Mouse (Mus musculus) olfactory bulb, adult 2 months (tissue): ENCODE measurements around the gene Gm36864. TPM values are rescaled to one million over a fixed set of nuclear protein-coding genes. Genes with fewer than 3 reads are reported as not detected.

ENCODE experiments used
- H3K27ac ChIP-seq: fragments of 200-500 bp; 2 replicates; pipeline ENCODE4 v1.5.1; 2012; ENCODE audit warnings: low read depth, low read length; ENCODE audit not compliant: insufficient read depth
- H3K4me1 ChIP-seq: fragments of 200-500 bp; 2 replicates; pipeline ENCODE4 v1.6.1; 2012; ENCODE audit warnings: low read length; ENCODE audit not compliant: control insufficient read depth, insufficient read depth
- H3K4me3 ChIP-seq: fragments of 200-500 bp; 2 replicates; pipeline ENCODE4 v1.5.1; 2012; ENCODE audit warnings: mild to moderate bottlenecking, low read depth, low read length, moderate library complexity; ENCODE audit not compliant: insufficient read depth
- CTCF ChIP-seq: fragments of 200-500 bp; IDR thresholded peaks from 2 replicates; pipeline ENCODE4 v1.5.1; 2012; ENCODE audit warnings: low read depth, mild to moderate bottlenecking, low read length, moderate library complexity; ENCODE audit not compliant: insufficient read depth
- POLR2A ChIP-seq: fragments of 200-500 bp; IDR thresholded peaks from 2 replicates; pipeline ENCODE4 v1.6.1; 2012; ENCODE audit warnings: mild to moderate bottlenecking, low read depth, low read length, moderate library complexity; ENCODE audit not compliant: insufficient read depth
- whole genome bisulfite sequencing: fragments of 180-500 bp; shearing (Covaris S2); methylation state at CpG from one replicate; pipeline ENCODE4 v1.1.7; 2018; 5-methylcytosine and 5-hydroxymethylcytosine counted together
- polyA plus RNA-seq: library from polyadenylated mRNA; stranded (reverse); fragments of >200 nt; gene quantifications from 2 replicates; pipeline ENCODE4 v1.2.4, GENCODE M21; 2012; ENCODE audit warnings: low replicate concordance; ENCODE audit not compliant: missing spikeins, insufficient read depth, insufficient read length

Gm36864 gene
- polyA plus RNA-seq, 1 experiment = not detected

DNA sequence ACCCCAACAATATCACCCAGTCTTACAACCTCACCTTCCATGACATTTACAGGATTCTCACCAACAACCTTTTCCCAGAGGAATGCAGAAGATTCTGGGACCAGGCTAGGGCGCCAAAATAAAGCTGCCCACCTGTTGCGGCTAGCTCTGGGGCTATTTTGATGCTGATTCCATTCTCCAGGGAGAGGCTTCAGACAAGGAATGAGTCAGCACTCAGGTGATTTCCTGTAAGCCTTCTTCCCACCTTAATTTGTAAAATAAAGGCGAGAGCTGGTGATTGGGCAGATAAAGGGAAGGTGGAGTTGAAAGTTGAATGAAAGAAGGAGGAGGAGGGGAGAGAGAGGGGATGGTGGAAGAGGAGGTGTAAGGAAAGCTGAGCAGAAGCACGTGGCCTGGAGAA lies 55.4 kb downstream of the Gm36864 start:
- Histone ChIP-seq H3K4me1 (no peaks in the 10 kb centered on the region), H3K27ac (no peak overlapping the region), H3K4me3 (no peak overlapping the region)
- WGBS = 58% methylated on average over 4 of the region's 4 CpGs
- TF ChIP-seq POLR2A (no peak), CTCF (no peak)

Other genes starting within 250 kb of the Gm36864 start
- not detected in 2 replicates for gene Klk1b11, start 240.3 kb upstream of the Gm36864 start, polyA plus RNA-seq
- not detected in 2 replicates for gene Klk1b26, start 224.0 kb upstream of the Gm36864 start, polyA plus RNA-seq
- not detected in 2 replicates for gene Klk1b27, start 183.9 kb upstream of the Gm36864 start, polyA plus RNA-seq
- gene Klk1b21, start 133.8 kb upstream of the Gm36864 start, polyA plus RNA-seq = not detected in 2 replicates
- gene Klk1b22, start 123.5 kb upstream of the Gm36864 start, polyA plus RNA-seq = not detected in 2 replicates
- gene Klk1b16, start 99.4 kb upstream of the Gm36864 start, polyA plus RNA-seq = not detected in 2 replicates
- gene Klk1b24, start 47.9 kb upstream of the Gm36864 start, polyA plus RNA-seq = not detected in 2 replicates
- gene Klk1b3, start 38.0 kb upstream of the Gm36864 start, polyA plus RNA-seq = not detected in 2 replicates
- not detected in 2 replicates for gene Klk1b4, start 28.7 kb upstream of the Gm36864 start, polyA plus RNA-seq
- not detected in 2 replicates for gene Klk1b5, start 20.2 kb upstream of the Gm36864 start, polyA plus RNA-seq
- not detected in 2 replicates for gene Klk1, start 10.8 kb upstream of the Gm36864 start, polyA plus RNA-seq
- not detected in 2 replicates for gene 1700028J19Rik, start 10.5 kb downstream of the Gm36864 start, polyA plus RNA-seq
- gene 2410002F23Rik, start 10.5 kb downstream of the Gm36864 start, polyA plus RNA-seq = not detected in 2 replicates
- gene Acp4, start 21.2 kb downstream of the Gm36864 start, polyA plus RNA-seq = not detected in 2 replicates
- gene Gm15517, start 25.3 kb downstream of the Gm36864 start, polyA plus RNA-seq = not detected in 2 replicates
- not detected in 2 replicates for gene Clec11a, start 70.7 kb downstream of the Gm36864 start, polyA plus RNA-seq
- 51.0 and 92.9 TPM in 2 replicates for gene Shank1, start 74.1 kb downstream of the Gm36864 start, polyA plus RNA-seq
- not detected in 2 replicates for gene Syt3, start 147.9 kb downstream of the Gm36864 start, polyA plus RNA-seq
- not detected in 2 replicates for gene 1700008O03Rik, start 149.6 kb downstream of the Gm36864 start, polyA plus RNA-seq
- gene Lrrc4b, start 192.8 kb downstream of the Gm36864 start, polyA plus RNA-seq = not detected in 2 replicates
- not detected in 2 replicates for gene Aspdh, start 229.2 kb downstream of the Gm36864 start, polyA plus RNA-seq
- gene Josd2, start 231.8 kb downstream of the Gm36864 start, polyA plus RNA-seq = not detected in 2 replicates